Mouse (Mus musculus): ENCODE results near the gene Extl1.
"Not testable (repeated sequence)": the region's sequence is repeated elsewhere in the genome, so short reads cannot be mapped to it uniquely, and the experiment has no call there.

Extl1 gene

DNA sequence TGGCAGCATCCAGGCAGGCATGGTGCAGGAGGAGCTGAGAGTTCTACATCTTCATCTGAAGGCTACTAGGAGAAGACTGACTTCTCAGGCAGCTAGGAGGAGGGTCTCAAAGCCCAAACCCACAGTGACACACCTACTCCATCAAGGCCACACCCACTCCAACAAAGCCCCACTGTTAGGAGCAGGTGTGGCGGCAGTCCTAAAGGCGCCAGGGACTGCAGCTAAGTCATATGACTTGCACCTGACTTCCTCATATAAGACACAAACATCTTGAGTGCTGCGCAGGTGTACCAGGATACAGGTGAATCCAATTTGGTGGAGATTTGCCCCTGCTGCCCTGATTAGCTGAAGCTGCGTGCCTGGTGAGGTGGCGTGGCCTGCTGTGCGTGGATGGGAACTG, at the start of gene Extl1:
TSS of gene Extl1 (minus strand) at position 101 of the 400 bp plus-strand sequence.
- DNase-seq (ENCODE audit: low read depth): not testable (repeated sequence)

DNA sequence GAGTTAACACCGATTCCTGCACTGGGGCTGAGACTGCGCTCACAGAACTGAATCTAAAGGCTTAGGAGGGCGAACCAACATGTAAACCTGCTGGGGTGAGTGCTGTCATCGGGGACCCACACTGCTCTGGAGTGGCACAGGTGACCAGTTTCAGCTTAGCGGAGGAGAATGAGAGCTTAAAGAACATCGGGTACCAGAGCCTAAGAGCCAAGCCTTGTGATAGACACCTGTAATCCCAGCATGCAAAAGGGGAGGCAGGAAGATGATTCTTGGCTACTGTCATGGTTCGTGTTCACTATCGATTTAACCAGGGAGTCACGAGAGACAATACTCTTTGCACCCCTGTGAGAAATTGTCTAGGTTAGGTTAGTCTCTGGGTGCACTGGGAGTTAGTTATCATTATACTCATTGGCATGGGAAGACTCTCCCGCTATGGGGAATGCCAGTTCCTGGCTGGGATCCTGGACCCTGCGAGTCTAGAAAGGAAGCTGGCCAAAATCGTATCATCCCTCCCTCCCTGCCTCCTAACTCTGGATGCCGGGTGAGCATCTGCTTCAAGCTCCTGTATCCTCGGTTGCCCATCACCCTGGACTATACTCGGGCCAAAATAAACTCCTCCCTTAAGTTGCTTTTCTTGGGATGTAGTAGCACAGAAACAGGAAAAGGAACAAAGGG, 49.2 kb upstream of the Extl1 start:
- DNase-seq (ENCODE audit: low read depth): no peak

DNA sequence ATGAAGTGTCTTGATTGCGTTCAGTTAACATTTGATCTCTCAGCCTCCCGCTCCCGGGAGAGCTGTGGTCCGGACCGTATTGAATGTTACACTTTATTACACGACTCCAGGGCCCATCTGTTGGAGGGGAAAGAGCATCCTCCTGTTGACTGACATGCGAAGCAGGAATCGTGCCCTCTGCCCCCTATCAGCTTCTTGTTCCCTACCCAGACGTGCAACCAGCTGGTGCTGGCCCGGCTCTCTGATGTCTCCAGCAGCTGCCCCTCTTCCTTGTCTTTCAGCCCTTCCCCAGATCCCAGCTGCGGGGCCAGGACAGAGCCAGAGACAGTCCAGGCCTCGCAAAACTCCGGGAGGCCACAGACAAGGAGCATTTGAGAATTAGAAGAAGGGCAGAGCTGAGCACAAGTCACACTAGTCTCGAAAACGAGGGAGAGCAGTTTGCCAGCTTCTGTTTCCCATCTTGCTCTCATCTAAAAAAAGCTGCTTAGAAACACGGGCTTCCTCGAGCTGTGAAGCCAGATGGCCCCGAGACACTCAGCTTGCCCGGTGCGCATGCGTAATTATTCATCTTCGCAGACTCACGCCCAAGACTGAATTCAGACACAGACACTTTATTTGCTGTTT, 46.8 kb upstream of the Extl1 start:
- DNase-seq (ENCODE audit: low read depth): no peak

DNA sequence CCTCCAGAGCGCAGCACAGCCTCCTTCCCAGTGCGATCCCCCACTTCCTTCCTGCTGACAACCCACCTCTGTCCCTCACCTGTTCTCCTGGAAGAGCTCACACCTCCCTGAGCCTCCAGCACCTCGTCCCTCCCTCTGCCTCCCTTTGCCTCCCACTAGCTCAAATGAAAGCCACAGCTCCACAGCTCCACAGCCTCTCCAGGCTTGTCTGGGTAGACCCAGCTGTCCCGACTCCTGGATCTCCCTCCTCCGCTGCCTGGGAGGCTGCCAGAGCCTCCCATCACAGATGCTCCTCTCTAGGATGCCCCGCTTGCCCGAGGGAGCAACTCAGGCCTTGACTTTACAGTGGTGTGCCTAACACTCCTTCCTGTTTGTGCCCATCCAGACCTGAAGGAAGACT, 41.4 kb upstream of the Extl1 start:
- DNase-seq (ENCODE audit: low read depth): no peak

DNA sequence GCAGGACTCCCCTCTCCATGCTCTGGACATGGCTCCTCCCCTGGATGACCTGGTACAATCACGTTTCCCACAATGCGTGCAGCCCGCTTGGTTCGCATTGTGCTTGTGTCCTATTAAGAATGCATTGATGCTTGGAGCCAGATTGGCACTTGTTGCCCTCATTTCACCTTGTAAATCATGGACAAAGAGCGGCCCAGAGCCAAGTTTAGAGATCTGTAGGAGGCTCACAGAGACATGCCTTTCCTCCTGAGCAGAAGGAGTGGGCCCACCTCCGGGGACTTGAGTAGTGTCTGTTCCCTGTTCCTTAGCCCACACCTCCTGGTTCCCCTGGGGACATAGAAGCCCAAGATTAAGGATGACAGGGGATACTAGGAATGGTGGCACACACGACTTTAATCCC, 40.3 kb upstream of the Extl1 start:
- DNase-seq (ENCODE audit: low read depth): no peak

DNA sequence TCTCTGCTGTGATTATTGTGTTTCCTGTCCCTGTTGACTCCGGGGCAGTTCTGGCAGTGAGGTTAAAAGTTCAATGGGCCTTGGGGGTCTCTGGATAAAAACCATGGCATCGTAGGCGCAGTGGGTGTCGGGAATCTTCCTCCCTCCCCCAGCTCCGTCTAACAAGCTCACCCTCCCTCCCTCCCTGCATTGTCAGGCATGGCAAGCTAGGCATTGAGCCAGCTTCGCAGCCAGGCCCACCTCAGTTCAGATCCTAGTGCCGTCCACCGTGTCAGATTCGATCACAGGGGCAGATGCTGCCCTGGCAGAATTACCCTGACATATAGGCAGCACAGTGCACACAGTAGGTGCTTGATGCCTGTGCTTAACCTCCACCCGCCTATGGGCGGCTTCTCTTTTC, 38.3 kb upstream of the Extl1 start:
- DNase-seq (ENCODE audit: low read depth): no peak

DNA sequence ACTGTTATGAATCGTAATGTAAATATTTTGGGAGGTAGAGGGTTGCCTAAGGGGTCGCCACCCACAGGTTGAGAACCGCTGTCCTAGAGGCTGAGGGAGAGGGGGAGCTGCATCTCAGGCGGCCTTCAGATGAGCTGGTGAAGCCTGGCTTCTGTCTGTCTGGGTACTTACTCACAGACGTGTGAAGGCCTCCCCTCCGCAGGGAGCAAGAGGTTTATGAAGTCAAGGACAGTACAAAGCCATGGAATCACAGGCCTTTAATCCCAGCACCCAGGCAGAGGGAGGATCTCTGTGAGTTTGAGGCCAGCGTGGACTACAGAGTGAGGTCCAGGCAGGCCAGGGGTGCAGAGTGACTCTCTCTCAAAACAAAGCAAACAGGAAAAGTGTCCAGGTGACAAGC, 33.5 kb upstream of the Extl1 start:
- DNase-seq (ENCODE audit: low read depth): no peak

DNA sequence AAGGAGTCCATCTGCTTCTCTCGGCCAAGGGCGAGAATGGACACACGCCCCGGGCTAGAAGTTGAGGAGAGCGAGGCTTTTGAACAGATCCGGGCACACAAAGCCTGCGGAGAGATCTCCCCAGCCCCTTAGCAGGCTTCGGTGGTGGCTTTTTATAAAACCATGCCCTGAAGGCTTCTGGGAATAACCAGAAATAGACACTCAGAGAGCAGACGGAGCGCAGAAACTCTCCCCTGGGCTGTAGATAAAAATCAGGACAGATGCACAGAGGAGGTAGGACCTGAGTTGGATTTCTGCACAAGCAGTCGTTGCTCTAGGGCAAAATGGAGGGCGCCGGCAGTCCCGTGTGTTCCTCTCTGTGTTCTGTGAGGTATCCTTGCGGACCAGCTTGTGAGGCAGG, 33.0 kb upstream of the Extl1 start:
- no peak for DNase-seq (ENCODE audit: low read depth)

DNA sequence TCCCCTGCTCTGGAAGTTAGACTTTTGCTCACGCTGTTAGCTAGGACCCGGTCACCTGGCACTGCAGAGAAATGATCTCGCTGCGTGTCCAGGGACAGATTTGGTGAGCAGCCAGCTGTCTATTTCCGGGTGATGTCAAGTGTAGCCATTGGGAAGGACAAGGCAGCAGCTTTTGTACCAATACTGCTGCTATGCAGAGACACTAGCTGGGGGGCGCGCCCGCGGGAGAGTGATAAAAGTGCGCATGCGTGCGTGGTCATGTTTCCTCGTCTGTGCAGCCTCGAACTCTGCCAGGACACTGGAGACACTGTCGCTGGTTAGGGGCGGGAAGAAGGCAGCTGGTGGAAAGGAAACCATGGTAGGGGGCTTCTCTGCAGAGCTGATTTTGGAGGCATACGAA, 32.5 kb upstream of the Extl1 start:
- DNase-seq (ENCODE audit: low read depth): no peak

DNA sequence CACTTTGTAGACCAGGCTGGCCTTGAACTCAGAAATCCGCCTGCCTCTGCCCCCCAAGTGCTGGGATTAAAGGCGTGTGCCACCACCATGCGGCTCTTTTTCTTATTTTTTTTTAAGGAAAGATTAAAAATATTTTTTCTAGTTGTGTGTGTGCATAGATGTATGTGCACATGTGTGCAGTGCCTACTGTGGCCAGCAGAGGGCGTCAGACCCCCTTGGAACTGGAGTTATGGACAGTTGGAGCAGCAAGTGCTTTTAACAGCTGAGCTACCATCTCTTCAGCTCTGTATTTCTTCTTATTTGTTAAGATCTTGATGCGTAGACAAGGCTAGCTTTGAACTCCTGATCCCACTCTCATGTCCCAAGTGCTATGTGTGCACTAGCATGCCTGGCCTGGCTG, 25.6 kb upstream of the Extl1 start:
- peak; percentile 6 for DNase-seq (ENCODE audit: low read depth)

DNA sequence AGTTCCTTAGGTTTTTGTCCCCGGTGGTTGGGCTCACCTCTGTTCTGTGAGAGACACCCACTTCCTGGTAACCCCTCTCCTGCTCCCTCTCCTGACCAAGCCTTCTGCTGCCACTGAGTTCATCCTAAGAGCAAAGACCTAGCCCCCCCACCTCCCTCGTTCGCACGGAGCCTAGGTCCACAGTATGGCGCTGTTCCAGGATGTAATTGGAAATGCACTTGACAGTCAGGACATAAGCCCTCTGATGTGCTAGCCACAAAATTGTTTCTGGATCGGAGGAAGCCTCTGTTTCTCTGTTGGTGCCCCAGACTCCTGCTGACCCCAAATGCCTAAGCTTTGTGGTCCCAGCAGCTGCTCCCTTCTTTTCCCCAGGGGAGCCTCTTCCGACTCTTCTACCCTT, 20.1 kb upstream of the Extl1 start:
- DNase-seq (ENCODE audit: low read depth): no peak

DNA sequence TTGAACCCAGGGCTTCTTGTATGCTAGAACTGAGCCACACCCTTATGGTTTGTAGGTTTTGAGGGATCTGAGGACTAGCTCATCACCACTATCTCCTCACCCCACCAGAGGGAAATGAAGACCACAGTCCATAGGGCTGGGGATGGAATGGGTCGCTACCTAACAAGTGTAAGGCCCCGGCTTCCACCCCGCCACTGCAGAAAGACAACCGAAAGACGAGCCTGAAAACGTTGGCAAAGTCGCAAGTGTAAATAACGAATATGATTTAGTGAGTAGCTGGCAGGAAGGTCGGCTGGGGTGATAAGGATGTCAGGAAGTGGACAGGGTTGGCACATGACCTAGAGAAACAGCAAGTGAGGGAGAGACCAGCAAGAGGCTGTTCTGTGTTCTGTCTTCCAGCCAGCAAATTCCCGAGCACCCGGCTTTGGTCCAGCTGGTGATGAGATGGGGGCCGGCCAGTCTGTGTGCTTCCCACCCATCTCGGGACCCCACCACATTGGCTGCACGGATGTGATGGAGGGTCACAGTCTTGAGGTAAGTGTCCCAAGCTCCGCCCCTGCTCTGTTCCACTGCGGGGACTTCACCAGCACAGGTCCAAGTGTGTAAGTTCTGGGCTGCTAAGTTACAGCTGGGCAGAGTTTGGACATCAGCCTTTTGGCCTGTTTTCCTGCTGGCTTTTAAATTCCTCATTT, 19.1 kb upstream of the Extl1 start:
- no peak for DNase-seq (ENCODE audit: low read depth)

DNA sequence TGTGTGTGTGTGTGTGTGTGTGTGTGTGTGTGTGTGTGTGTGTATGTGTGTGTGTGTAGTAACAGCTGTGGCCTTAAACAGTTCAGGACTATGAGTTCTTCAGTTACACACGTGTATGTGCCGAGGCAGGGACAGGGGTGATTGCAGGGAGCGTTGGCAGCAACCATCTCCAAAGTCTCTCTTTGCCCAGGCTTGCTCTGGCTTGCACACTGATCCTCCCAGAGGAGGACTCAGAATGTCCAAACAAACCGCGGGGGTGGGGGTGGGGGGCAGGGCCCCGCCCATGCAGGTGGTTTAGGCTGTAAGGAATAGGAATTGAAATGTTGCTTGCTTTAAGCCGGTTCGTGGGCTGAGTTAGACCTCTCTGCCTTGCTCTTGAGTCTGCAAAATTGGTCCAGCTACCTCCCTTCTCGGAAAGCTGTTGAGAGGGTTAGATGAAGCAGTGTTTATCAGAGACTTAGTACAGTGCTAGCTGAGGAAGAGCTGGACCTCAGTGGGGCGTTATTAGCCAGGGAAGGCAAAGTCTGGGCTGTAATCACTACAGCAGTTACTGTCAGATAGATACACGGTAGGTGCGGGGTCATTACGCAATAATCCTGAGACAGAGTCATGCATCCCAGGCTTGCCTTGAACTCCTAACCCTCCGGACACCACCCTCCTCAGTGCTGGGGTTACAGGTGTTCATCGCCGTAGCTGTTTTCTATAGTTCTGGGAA, 18.4 kb upstream of the Extl1 start:
- no peak for DNase-seq (ENCODE audit: low read depth)

DNA sequence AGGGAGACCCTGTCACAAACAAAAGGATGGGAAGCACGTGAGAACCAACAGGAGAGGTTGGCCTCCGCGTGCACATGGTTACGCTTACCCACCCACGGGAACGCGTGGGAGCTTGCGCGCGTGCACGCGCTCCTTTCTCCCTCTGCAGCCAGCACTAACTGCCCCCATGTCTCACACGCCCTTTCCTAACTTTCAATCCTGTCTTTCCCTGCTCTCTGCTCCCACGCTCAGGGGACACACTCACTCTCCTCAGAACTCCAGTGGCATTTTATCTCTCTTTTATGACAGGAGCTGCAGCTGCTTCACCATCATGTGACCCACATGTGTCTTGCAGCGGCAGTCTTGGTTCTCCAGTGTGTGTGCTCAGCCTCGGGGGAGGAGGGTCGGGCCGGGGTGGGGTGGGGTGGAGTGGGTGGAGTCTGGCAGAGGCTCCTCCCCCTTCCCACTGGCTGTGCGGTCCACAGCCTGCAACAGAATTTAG, 17.6 kb upstream of the Extl1 start:
- DNase-seq (ENCODE audit: low read depth): no peak

DNA sequence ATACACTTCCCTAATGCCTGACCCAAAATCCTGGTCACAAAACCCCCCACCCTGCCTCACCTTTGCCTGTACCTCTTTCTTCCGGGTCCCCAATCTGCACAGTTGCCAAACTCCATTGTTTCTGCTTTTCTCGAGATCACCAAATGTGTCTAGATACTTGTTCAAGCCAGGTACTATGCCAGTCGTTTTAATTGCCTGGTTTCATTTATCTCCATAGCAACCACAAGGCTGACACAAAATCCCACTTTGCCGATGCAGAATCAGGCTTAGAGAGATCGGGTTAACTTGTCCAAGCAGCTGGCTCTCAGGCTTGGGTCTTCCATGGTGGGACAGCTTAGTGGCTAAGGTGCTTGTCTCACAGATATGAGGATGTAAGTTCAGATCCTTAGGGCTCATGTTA, 16.6 kb upstream of the Extl1 start:
- DNase-seq (ENCODE audit: low read depth): no peak

DNA sequence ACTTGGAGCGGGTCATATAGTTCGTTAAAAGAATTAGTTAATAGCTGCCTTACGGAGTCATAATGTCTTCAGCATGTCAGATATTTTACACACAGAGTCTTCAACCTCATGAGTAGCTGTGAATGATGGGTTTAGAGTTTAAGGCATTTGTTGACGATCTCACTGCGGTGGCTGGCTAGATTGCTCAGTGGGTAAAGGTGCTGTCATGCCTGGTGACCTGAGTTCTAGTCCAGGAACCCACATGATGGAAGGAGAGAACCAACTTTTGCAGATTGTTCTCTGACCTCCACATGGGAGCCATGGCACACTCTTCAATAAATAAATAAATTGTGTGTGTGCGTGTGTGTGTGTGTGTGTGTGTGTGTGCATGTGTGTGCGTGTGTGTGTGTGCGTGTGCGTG, 14.1 kb upstream of the Extl1 start:
- no peak for DNase-seq (ENCODE audit: low read depth)

DNA sequence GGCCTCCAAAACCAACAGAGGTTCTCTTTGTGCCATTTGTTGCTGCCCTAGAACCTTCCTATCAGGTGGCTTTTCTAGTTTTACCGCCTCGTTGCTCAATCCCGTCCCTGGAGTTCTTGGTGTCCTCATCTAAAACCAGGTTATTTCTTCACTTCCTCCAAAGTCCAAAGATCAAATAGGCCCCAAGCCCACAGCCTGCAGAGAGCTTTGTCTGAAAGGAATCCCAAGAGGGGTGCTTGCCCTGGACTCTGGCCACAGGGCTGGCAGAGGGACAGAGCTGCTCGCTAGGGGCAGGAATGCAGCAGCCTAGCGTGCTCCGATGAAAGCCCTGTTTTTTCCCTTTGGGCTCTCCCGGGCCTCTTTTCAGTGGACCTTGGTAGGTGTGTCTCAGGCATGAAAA, 13.5 kb upstream of the Extl1 start:
- DNase-seq (ENCODE audit: low read depth): peak; percentile 75

DNA sequence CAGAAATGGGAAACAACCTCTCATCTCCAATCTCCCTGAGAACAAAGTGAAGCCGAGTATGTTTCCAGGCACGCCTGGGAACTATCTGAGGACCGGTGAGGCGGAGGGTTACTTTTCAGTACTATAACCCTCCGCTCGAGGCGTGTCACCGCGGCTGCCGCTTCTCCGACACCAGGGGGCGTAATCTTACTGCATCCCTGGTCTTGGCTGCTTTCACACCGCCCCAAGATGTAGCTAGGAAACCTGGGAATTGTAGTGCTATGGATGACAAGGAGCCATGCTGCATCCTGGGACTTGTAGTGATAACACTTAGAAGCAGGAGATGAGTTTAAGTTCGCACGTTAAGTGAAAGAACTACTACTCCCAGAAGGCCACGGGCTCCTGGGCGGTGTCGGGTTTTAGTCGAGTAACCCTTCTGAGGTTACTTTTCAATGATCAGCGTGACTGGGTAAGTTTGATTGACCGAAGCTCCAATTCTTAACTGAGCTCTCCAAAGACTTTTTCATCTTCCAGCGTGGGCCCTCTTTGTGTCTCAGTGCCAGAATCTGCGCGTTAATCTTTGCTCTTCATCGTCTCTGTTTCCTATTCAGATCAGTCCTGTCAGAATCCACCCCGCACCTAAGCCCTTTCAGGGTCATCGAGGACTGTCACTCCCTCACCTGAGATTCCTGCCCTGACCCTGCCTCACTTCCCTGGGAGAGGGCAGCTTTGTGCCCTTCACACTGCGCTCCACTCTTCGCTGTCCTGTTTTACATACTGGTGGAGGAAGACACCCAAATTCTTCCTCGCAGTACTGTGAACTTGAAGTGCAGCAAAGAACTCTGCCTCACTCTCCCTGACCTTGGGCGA, 12.6 kb upstream of the Extl1 start, which contains the start of gene Pafah2:
TSS of gene Pafah2 (plus strand) at position 344 of the 849 bp plus-strand sequence.
- peak; percentile 97 for DNase-seq (ENCODE audit: low read depth)

DNA sequence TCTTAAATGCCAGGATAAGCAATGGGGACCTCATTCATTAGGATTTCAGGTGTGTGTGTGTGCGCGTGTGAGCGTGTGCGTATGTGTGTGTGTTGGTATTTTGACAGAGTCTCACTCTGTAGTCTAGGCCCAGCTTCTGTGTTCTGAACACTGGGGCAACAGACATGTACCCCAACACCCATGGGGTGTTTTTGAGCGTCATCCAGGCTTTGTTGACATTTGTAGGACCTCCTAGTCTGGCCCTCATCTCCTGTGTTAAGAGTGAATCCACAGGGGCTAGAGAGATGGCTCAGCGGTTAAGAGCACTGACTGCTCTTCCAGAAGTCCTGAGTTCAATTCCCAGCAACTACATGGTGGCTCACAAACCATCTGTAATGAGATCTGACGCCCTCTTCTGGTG, 11.5 kb upstream of the Extl1 start:
- no peak for DNase-seq (ENCODE audit: low read depth)

DNA sequence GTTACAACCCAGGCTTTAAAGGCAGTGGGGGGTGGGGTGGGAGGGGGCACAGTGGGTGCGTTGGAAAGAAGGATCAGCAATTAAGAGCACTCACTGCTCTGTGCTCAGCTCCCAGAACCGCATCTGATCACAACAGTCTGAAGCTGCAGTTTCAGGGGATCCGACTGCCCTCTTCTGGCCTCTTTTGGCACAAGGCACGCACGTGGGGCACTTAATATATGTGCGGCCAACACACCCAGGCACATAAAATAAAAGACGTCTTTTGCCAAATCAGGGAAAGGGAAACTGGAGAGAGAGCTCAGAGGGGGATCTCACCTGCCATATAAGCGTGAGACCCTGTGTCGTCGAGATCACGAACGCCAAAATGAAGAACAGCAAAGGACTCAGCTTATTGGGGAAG, 9.4 kb upstream of the Extl1 start:
- DNase-seq (ENCODE audit: low read depth): no peak

DNA sequence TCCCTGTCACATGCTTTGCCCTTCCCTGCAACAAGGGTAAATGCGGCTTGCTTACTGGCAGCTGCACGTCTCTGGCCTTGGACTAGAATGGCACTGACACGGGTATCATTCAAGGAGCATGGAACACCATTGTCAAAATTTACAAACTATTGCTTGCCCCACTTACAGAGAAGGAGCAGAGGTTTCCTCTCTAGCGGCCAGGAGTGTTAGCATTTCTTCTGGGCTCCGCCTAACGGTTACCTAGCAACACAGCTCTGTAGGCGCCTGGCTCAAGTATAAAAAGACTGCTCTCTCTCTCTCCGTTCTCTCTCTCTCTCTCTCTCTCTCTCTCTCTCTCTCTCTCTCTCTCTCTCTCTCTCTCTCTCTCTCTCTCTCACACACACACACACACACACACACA, 8.9 kb upstream of the Extl1 start:
- no peak for DNase-seq (ENCODE audit: low read depth)

DNA sequence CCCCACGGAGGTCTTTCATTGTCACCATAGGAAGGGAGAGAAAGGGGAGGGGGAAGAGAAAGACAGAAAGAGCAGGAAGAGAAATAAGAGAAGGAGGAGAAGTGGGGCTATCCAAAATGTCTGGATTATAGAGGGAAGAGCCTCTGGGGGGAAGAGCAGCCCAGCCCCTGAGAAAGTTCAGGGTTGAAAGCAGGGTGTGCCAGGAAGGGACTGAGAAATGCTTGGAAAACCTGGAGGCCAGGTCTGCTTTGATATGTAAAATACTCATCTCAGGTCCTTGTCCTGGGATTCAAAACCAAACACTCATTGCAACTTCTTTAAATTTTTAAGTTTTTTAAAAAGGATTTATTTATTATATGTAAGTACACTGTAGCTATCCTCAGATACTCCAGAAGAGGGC, 8.0 kb upstream of the Extl1 start:
- DNase-seq (ENCODE audit: low read depth): no peak
